Mouse (Mus musculus) forebrain, embryonic 14.5 days (tissue): ENCODE measurements around the gene Zcrb1. TPM values are rescaled to one million over a fixed set of nuclear protein-coding genes. Genes with fewer than 3 reads are reported as not detected.
"Not testable (repeated sequence)": the region's sequence is repeated elsewhere in the genome, so short reads cannot be mapped to it uniquely, and the experiment has no call there.

Source experiments
- ATAC-seq: fragments of 200-750 bp; cut with Nextera tagmentation; 2 replicates; pipeline ENCODE4 v1.8.0; 2017; ENCODE audit warnings: mild to moderate bottlenecking, moderate library complexity
- DNase-seq: peaks from one replicate; pipeline ENCODE4 v3.0.0-alpha.2; 2015; ENCODE audit warnings: low spot score
- H3K27ac ChIP-seq: fragments of 300-500 bp; sonication (generic); 2 replicates; pipeline ENCODE4 v1.5.1; 2014; ENCODE audit warnings: low read depth, mild to moderate bottlenecking, control low read depth, low read length, moderate library complexity
- H3K27me3 ChIP-seq: fragments of 300-500 bp; sonication (generic); replicated peaks from 2 replicates; pipeline ENCODE4 v1.6.1; 2014; ENCODE audit warnings: low read length, control low read depth, mixed read lengths; ENCODE audit not compliant: control insufficient read depth, insufficient read depth
- H3K36me3 ChIP-seq: fragments of 300-500 bp; sonication (generic); 2 replicates; pipeline ENCODE4 v1.6.1; 2014; ENCODE audit warnings: low read length, control low read depth; ENCODE audit not compliant: control insufficient read depth, insufficient read depth
- H3K4me1 ChIP-seq: fragments of 300-500 bp; sonication (generic); 2 replicates; pipeline ENCODE4 v1.6.1; 2014; ENCODE audit warnings: antibody characterized with exemption, low read length, control low read depth; ENCODE audit not compliant: control insufficient read depth, insufficient read depth
- H3K4me2 ChIP-seq: fragments of 300-500 bp; sonication (generic); 2 replicates; pipeline ENCODE4 v1.6.1; 2014; ENCODE audit warnings: mild to moderate bottlenecking, control low read depth, low read length
- H3K4me3 ChIP-seq: fragments of 300-500 bp; sonication (generic); 2 replicates; pipeline ENCODE4 v1.5.1; 2014; ENCODE audit warnings: low read depth, low read length, control low read depth
- H3K9ac ChIP-seq: fragments of 300-500 bp; sonication (generic); 2 replicates; pipeline ENCODE4 v1.6.1; 2014; ENCODE audit warnings: mild to moderate bottlenecking, low read length, control low read depth, moderate library complexity
- H3K9me3 ChIP-seq: fragments of 300-500 bp; sonication (generic); replicated peaks from 2 replicates; pipeline ENCODE4 v1.6.1; 2016; ENCODE audit warnings: low read length, control low read depth, mixed read lengths; ENCODE audit not compliant: control insufficient read depth
- WGBS: fragments of 180-500 bp; shearing (Covaris S2); extraction: QIAGEN DNeasy Blood & Tissue Kit; methylation state at CpG from one replicate; pipeline ENCODE4 v1.1.7; 2014; 5-methylcytosine and 5-hydroxymethylcytosine counted together
- polyA plus RNA-seq: library from polyadenylated mRNA; unstranded; fragments of >200 nt; fragmentation: Nextera tagmentation; extraction: Ambion mirVana; gene quantifications from 2 replicates; pipeline ENCODE4 v1.2.1, GENCODE M21; 2014

Gene Zcrb1
- polyA plus RNA-seq, 1 experiment from 2014 or later, result 144 TPM

GRCm38 (mm10) chr15:93381337-93381736, 16.8 kb downstream of the Zcrb1 start:
- Histone ChIP-seq H3K4me2 (no peak overlapping the region), H3K27me3 (no peaks in the 10 kb centered on the region), H3K9me3 (no peaks in the 10 kb centered on the region), H3K4me1 (no peaks in the 10 kb centered on the region), H3K4me3 (no peak overlapping the region), H3K36me3 (peaks cover 14% of the 10 kb centered on the region), H3K9ac (no peak overlapping the region), H3K27ac (no peak overlapping the region)
- DNase-seq (no peak), ATAC-seq (no peak)
- 74% methylated on average over 5 of the region's 5 CpGs for WGBS

GRCm38 (mm10) chr15:93379177-93379576, 19.0 kb downstream of the Zcrb1 start:
- no peak for DNase-seq

GRCm38 (mm10) chr15:93375696-93376095, 22.4 kb downstream of the Zcrb1 start:
- no peaks in the 10 kb centered on the region for H3K27me3 ChIP-seq
- WGBS, result 87% methylated on average over 5 of the region's 5 CpGs
- no peak overlapping the region for H3K27ac ChIP-seq
- H3K4me3 ChIP-seq, result no peak overlapping the region
- H3K4me2 ChIP-seq, result no peak overlapping the region
- H3K4me1 ChIP-seq, result no peaks in the 10 kb centered on the region
- no peaks in the 10 kb centered on the region for H3K36me3 ChIP-seq
- no peaks in the 10 kb centered on the region for H3K9me3 ChIP-seq
- H3K9ac ChIP-seq, result no peak overlapping the region
- no peak for DNase-seq
- no peak for ATAC-seq

More at GRCm38 (mm10) chr15:93379177-93379576, 19.0 kb downstream of the Zcrb1 start:
- Histone ChIP-seq H3K4me3 (no peak overlapping the region), H3K27ac (no peak overlapping the region), H3K9ac (no peak overlapping the region), H3K36me3 (no peaks in the 10 kb centered on the region), H3K4me1 (no peaks in the 10 kb centered on the region), H3K27me3 (no peaks in the 10 kb centered on the region), H3K4me2 (no peak overlapping the region), H3K9me3 (no peaks in the 10 kb centered on the region)
- WGBS, result 74% methylated on average over 3 of the region's 3 CpGs
- no peak for ATAC-seq

- not testable (repeated sequence) for H3K27me3 ChIP-seq, H3K36me3 ChIP-seq, H3K9ac ChIP-seq, ATAC-seq, H3K9me3 ChIP-seq, H3K4me3 ChIP-seq, DNase-seq, H3K4me1 ChIP-seq, H3K27ac ChIP-seq, H3K4me2 ChIP-seq
Observed at GRCm38 (mm10) chr15:93372525-93373119, 25.5 kb downstream of the Zcrb1 start.

GRCm38 (mm10) chr15:93371838-93372237, 26.3 kb downstream of the Zcrb1 start:
- ATAC-seq, result no peak

GRCm38 (mm10) chr15:93368558-93368957, 29.6 kb downstream of the Zcrb1 start:
- 82% methylated on average over 9 of the region's 9 CpGs for WGBS
- ATAC-seq, result no peak
- no peaks in the 10 kb centered on the region for H3K4me1 ChIP-seq
- H3K36me3 ChIP-seq, result no peaks in the 10 kb centered on the region
- no peak overlapping the region for H3K4me3 ChIP-seq
- H3K27ac ChIP-seq, result no peak overlapping the region
- H3K4me2 ChIP-seq, result no peak overlapping the region
- DNase-seq, result no peak
- no peaks in the 10 kb centered on the region for H3K9me3 ChIP-seq
- no peak overlapping the region for H3K9ac ChIP-seq
- no peaks in the 10 kb centered on the region for H3K27me3 ChIP-seq

More at GRCm38 (mm10) chr15:93371838-93372237, 26.3 kb downstream of the Zcrb1 start:
- Histone ChIP-seq H3K9ac (no peak overlapping the region), H3K4me3 (no peak overlapping the region), H3K9me3 (no peaks in the 10 kb centered on the region), H3K4me2 (no peak overlapping the region), H3K36me3 (no peaks in the 10 kb centered on the region), H3K4me1 (no peaks in the 10 kb centered on the region), H3K27ac (no peak overlapping the region), H3K27me3 (no peaks in the 10 kb centered on the region)
- DNase-seq, result no peak
- WGBS, result 89% methylated on average over 2 of the region's 2 CpGs

GRCm38 (mm10) chr15:93365561-93365960, 32.6 kb downstream of the Zcrb1 start:
- no peak overlapping the region for H3K27ac ChIP-seq
- H3K4me2 ChIP-seq, result no peak overlapping the region
- DNase-seq (no peak), ATAC-seq (no peak)
- 91% methylated on average over 6 of the region's 6 CpGs for WGBS
- no peaks in the 10 kb centered on the region for H3K27me3 ChIP-seq
- no peak overlapping the region for H3K9ac ChIP-seq
- no peak overlapping the region for H3K4me3 ChIP-seq
- H3K4me1 ChIP-seq, result no peaks in the 10 kb centered on the region
- H3K9me3 ChIP-seq, result no peaks in the 10 kb centered on the region
- no peaks in the 10 kb centered on the region for H3K36me3 ChIP-seq

- Histone ChIP-seq H3K9ac (no peak overlapping the region), H3K4me3 (no peak overlapping the region), H3K4me1 (no peaks in the 10 kb centered on the region), H3K9me3 (no peaks in the 10 kb centered on the region), H3K36me3 (no peaks in the 10 kb centered on the region), H3K27me3 (no peaks in the 10 kb centered on the region), H3K4me2 (no peak overlapping the region), H3K27ac (no peak overlapping the region)
- ATAC-seq, result no peak
- no peak for DNase-seq
- 92% methylated on average over 18 of the region's 19 CpGs for WGBS
Observed at GRCm38 (mm10) chr15:93358346-93359095, 39.6 kb downstream of the Zcrb1 start.

GRCm38 (mm10) chr15:93340630-93341379, 57.3 kb downstream of the Zcrb1 start:
- DNase-seq, result no peak
- Histone ChIP-seq H3K4me1 (no peaks in the 10 kb centered on the region), H3K4me2 (no peak overlapping the region), H3K9ac (no peak overlapping the region), H3K36me3 (no peaks in the 10 kb centered on the region), H3K9me3 (no peaks in the 10 kb centered on the region), H3K27ac (no peak overlapping the region), H3K27me3 (no peaks in the 10 kb centered on the region), H3K4me3 (no peak overlapping the region)
- ATAC-seq, result no peak
- WGBS, result 90% methylated on average over 10 of the region's 10 CpGs
